Mouse (Mus musculus) cerebellum, postnatal 25 days (tissue): ENCODE results near the gene Tpst2.

Source experiments
- DNase-seq, 2 experiments: peaks; one replicate each; pipeline ENCODE4 v3.0.0; 2021; ENCODE audit warnings: mixed read lengths in 2 of 2

The Tpst2 gene

GRCm38 (mm10) chr5:112282780-112283482, 6.4 kb downstream of the Tpst2 start:
- DNase-seq = no peak

GRCm38 (mm10) chr5:112283543-112284202, 7.2 kb downstream of the Tpst2 start:
- DNase-seq = no peak

- no peak for DNase-seq
These were observed 7.7 kb downstream of the Tpst2 start for GRCm38 (mm10) chr5:112284203-112284582.

GRCm38 (mm10) chr5:112285548-112286085, 9.1 kb downstream of the Tpst2 start:
- DNase-seq = peak in 1 of 2 experiments; percentile 53

GRCm38 (mm10) chr5:112286608-112286983, 10.1 kb downstream of the Tpst2 start:
- no peak for DNase-seq

GRCm38 (mm10) chr5:112286984-112287641, 10.6 kb downstream of the Tpst2 start:
- no peak for DNase-seq

GRCm38 (mm10) chr5:112287652-112288051, 11.2 kb downstream of the Tpst2 start:
- DNase-seq = no peak

- no peak for DNase-seq
These were observed 12.0 kb downstream of the Tpst2 start for GRCm38 (mm10) chr5:112288193-112289141.

- peak in 1 of 2 experiments; percentile 70 for DNase-seq
These were observed 12.7 kb downstream of the Tpst2 start for GRCm38 (mm10) chr5:112289236-112289635.

GRCm38 (mm10) chr5:112289819-112290535, 13.5 kb downstream of the Tpst2 start:
- peak; percentile 56 to 67 for DNase-seq

- no peak for DNase-seq
These were observed 14.0 kb downstream of the Tpst2 start for GRCm38 (mm10) chr5:112290536-112290880.

- no peak for DNase-seq
These were observed 15.4 kb downstream of the Tpst2 start for GRCm38 (mm10) chr5:112291866-112292265.

- DNase-seq = no peak
These were observed 16.0 kb downstream of the Tpst2 start for GRCm38 (mm10) chr5:112292343-112292980.

GRCm38 (mm10) chr5:112293800-112294199, 17.3 kb downstream of the Tpst2 start:
- DNase-seq = no peak

GRCm38 (mm10) chr5:112294696-112295095, 18.2 kb downstream of the Tpst2 start:
- no peak for DNase-seq

- DNase-seq = no peak
These were observed 18.7 kb downstream of the Tpst2 start for GRCm38 (mm10) chr5:112295162-112295561.

GRCm38 (mm10) chr5:112295564-112295963, 19.1 kb downstream of the Tpst2 start:
- DNase-seq = no peak

- no peak for DNase-seq
These were observed 20.1 kb downstream of the Tpst2 start for GRCm38 (mm10) chr5:112296404-112297181.

- DNase-seq = no peak
These were observed 20.8 kb downstream of the Tpst2 start for GRCm38 (mm10) chr5:112297257-112297656.

- DNase-seq = no peak
These were observed 21.9 kb downstream of the Tpst2 start for GRCm38 (mm10) chr5:112298226-112298988.
